Mouse (Mus musculus) heart, embryonic 13.5 days (tissue): ENCODE measurements around the gene Vnn3. TPM values are rescaled to one million over a fixed set of nuclear protein-coding genes. Genes with fewer than 3 reads are reported as not detected.

ENCODE experiments used
- ATAC-seq: fragments of 200-750 bp; cut with Nextera tagmentation; 2 replicates; pipeline ENCODE4 v1.8.0; 2017; ENCODE audit warnings: moderate TSS enrichment; ENCODE audit not compliant: insufficient number of reproducible peaks, low FRiP score, low TSS enrichment; ENCODE audit errors: extremely low read depth
- H3K27ac ChIP-seq: fragments of 300-500 bp; sonication (generic); replicated peaks from 2 replicates; pipeline ENCODE4 v1.5.1; 2015; ENCODE audit warnings: moderate library complexity, mild to moderate bottlenecking, inconsistent platforms
- H3K27me3 ChIP-seq: fragments of 300-500 bp; sonication (generic); replicated peaks from 2 replicates; pipeline ENCODE4 v1.6.1; 2015; ENCODE audit warnings: mild to moderate bottlenecking, inconsistent platforms
- H3K36me3 ChIP-seq: fragments of 300-500 bp; sonication (generic); 2 replicates; pipeline ENCODE4 v1.6.1; 2015; ENCODE audit warnings: mild to moderate bottlenecking, inconsistent platforms
- H3K4me1 ChIP-seq: fragments of 300-500 bp; sonication (generic); 2 replicates; pipeline ENCODE4 v1.6.1; 2015; ENCODE audit warnings: inconsistent platforms
- H3K4me2 ChIP-seq: fragments of 300-500 bp; sonication (generic); 2 replicates; pipeline ENCODE4 v1.6.1; 2015; ENCODE audit warnings: inconsistent platforms, mild to moderate bottlenecking, moderate library complexity
- H3K4me3 ChIP-seq: fragments of 300-500 bp; sonication (generic); 2 replicates; pipeline ENCODE4 v1.5.1; 2015; ENCODE audit warnings: moderate library complexity, mild to moderate bottlenecking, inconsistent platforms
- H3K9ac ChIP-seq: fragments of 300-500 bp; sonication (generic); 2 replicates; pipeline ENCODE4 v1.6.1; 2015; ENCODE audit warnings: inconsistent platforms, mild to moderate bottlenecking, moderate library complexity
- H3K9me3 ChIP-seq: fragments of 300-500 bp; sonication (generic); 2 replicates; pipeline ENCODE4 v1.6.1; 2016; ENCODE audit warnings: inconsistent platforms
- WGBS: fragments of 180-500 bp; shearing (Covaris S2); methylation state at CpG from one replicate; pipeline ENCODE4 v1.1.7; 2015; ENCODE audit warnings: mixed read lengths; 5-methylcytosine and 5-hydroxymethylcytosine counted together
- polyA plus RNA-seq: library from polyadenylated mRNA; unstranded; fragments of >200 nt; fragmentation: Nextera tagmentation; extraction: Ambion mirVana; gene quantifications from 2 replicates; pipeline ENCODE4 v1.2.1, GENCODE M21; 2015

Gene Vnn3
- polyA plus RNA-seq, 1 experiment from 2014 or later = not detected

DNA sequence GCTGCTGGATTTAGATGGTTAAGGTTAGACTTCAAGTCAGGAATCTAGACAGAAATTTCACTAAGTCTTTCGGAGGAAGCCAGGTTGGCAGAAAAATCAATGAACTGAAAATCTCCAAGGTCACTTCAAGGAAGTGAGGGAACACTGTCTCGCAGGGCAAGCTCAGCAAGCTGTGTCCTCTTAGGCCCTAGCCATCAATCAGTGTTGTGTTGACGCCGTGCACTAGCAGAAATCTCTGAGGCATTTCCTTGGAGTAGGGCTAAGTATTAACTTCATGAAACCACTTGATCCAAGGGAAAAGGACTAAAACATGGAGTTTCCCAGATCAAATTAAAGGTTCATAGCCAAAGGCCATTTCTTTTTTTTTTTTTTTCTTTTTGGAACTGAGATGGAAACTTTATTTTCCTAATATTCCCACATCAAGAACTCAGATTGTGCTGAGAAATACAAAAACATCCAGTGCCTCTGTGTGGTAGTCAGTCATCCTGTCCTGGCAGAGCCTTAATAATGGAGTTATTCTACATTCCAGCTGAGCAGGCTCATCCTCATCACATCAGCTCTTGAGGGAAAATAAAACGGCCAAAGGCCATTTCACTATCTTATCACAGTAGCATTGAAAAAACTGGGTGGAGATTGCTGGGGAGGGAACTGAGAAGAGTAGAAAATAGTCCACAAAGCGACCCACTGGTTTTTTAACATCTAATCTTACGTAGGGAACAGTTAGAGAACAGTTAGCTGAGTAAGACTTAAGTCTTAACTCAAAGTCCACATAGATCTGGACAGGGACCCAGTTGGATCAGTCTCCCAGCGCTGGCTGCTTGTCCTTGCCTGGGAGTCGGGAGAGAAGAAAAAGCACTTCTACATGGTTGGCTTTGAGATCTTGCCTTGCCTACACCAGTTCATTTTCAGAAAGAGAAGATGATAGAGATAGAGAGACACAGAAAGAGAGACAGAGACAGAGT, 15.0 kb upstream of the Vnn3 start:
- no peak for ATAC-seq
- no peaks in the 10 kb centered on the region for H3K36me3 ChIP-seq
- H3K4me2 ChIP-seq = no peak overlapping the region
- H3K4me1 ChIP-seq = 0 out of 2 replicates have a peak, but pooled peaks cover 3% of the 10 kb centered on the region
- no peaks in the 10 kb centered on the region for H3K9me3 ChIP-seq
- no peaks in the 10 kb centered on the region for H3K27me3 ChIP-seq
- 50% methylated on average over 9 of the region's 9 CpGs for WGBS
- no peak overlapping the region for H3K4me3 ChIP-seq
- no peak overlapping the region for H3K27ac ChIP-seq
- H3K9ac ChIP-seq = no peak overlapping the region

GRCm38 (mm10) chr10:23837115-23837514, 14.1 kb upstream of the Vnn3 start:
- Histone ChIP-seq H3K4me3 (no peak overlapping the region), H3K9ac (no peak overlapping the region), H3K27ac (no peak overlapping the region), H3K27me3 (no peaks in the 10 kb centered on the region), H3K9me3 (no peaks in the 10 kb centered on the region), H3K36me3 (no peaks in the 10 kb centered on the region), H3K4me1 (0 out of 2 replicates have a peak, but pooled peaks cover 3% of the 10 kb centered on the region), H3K4me2 (no peak overlapping the region)
- no peak for ATAC-seq
- 78% methylated on average over 3 of the region's 3 CpGs for WGBS

DNA sequence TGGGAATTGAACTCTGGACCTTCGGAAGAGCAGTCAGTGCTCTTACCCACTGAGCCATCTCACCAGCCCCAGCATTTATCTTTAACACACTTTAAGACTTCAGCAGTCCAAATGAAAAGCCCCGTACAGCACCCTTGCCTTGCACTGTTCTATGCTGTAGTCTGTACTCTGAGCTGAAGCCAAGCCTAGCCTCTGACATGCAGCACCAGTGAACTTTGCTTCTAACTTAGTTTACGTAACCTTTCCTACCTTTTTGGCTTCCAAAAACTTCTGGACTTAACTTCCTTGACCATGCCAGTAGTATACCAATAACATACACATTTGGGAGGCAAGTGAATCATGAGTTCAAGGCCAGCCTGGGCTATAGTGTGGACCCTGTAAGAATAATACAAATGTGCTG, 12.4 kb upstream of the Vnn3 start:
- H3K4me1 ChIP-seq = 0 out of 2 replicates have a peak, but pooled peaks cover 3% of the 10 kb centered on the region
- H3K9ac ChIP-seq = no peak overlapping the region
- no peak overlapping the region for H3K4me2 ChIP-seq
- H3K9me3 ChIP-seq = no peaks in the 10 kb centered on the region
- no peak for ATAC-seq
- no peak overlapping the region for H3K4me3 ChIP-seq
- no peaks in the 10 kb centered on the region for H3K36me3 ChIP-seq
- H3K27ac ChIP-seq = no peak overlapping the region
- 83% methylated on average over 3 of the region's 3 CpGs for WGBS
- H3K27me3 ChIP-seq = no peaks in the 10 kb centered on the region

GRCm38 (mm10) chr10:23839368-23839767, 11.9 kb upstream of the Vnn3 start:
- Histone ChIP-seq H3K9ac (no peak overlapping the region), H3K27ac (no peak overlapping the region)

DNA sequence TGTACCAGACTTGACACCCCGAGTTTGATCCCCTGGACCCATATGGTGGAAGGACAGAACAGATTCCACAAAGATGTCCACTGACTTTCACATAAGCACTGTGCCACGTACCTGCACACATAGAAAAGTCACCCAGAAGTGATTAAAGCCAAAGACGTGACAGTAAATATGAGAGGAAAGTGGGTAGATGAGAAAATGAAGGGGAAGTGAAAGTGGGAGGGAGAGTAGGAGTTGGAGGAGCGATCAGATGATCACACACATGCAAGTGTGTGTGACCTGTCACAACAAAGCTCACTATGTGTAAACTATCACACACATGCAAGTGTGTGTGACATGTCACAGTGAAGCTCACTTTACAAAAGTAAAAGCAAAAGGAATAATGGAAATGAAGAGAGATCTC, 10.8 kb upstream of the Vnn3 start:
- ATAC-seq = no peak
- H3K27ac ChIP-seq = no peak overlapping the region
- WGBS = 72% methylated on average over 4 of the region's 4 CpGs

More at GRCm38 (mm10) chr10:23839368-23839767, 11.9 kb upstream of the Vnn3 start:
- H3K36me3 ChIP-seq = no peaks in the 10 kb centered on the region
- 0 out of 2 replicates have a peak, but pooled peaks cover 3% of the 10 kb centered on the region for H3K4me1 ChIP-seq
- H3K27me3 ChIP-seq = no peaks in the 10 kb centered on the region
- no peak overlapping the region for H3K4me2 ChIP-seq
- H3K9me3 ChIP-seq = no peaks in the 10 kb centered on the region
- no peak for ATAC-seq
- no peak overlapping the region for H3K4me3 ChIP-seq
- 23% methylated on average over 9 of the region's 9 CpGs for WGBS

GRCm38 (mm10) chr10:23852096-23852495, 834 bp downstream of the Vnn3 start:
- H3K27me3 ChIP-seq = no peaks in the 10 kb centered on the region
- H3K9ac ChIP-seq = no peak overlapping the region
- H3K4me3 ChIP-seq = no peak overlapping the region
- H3K27ac ChIP-seq = no peak overlapping the region
- H3K4me2 ChIP-seq = no peak overlapping the region
- no peaks in the 10 kb centered on the region for H3K9me3 ChIP-seq
- no peak for ATAC-seq
- no peaks in the 10 kb centered on the region for H3K4me1 ChIP-seq
- WGBS = 74% methylated on average over 2 of the region's 2 CpGs
- H3K36me3 ChIP-seq = no peaks in the 10 kb centered on the region

More for the DNA sequence above, 10.8 kb upstream of the Vnn3 start:
- Histone ChIP-seq H3K4me2 (no peak overlapping the region), H3K36me3 (no peaks in the 10 kb centered on the region), H3K9ac (no peak overlapping the region), H3K9me3 (no peaks in the 10 kb centered on the region), H3K27me3 (no peaks in the 10 kb centered on the region), H3K4me3 (no peak overlapping the region), H3K4me1 (0 out of 2 replicates have a peak, but pooled peaks cover 3% of the 10 kb centered on the region)

DNA sequence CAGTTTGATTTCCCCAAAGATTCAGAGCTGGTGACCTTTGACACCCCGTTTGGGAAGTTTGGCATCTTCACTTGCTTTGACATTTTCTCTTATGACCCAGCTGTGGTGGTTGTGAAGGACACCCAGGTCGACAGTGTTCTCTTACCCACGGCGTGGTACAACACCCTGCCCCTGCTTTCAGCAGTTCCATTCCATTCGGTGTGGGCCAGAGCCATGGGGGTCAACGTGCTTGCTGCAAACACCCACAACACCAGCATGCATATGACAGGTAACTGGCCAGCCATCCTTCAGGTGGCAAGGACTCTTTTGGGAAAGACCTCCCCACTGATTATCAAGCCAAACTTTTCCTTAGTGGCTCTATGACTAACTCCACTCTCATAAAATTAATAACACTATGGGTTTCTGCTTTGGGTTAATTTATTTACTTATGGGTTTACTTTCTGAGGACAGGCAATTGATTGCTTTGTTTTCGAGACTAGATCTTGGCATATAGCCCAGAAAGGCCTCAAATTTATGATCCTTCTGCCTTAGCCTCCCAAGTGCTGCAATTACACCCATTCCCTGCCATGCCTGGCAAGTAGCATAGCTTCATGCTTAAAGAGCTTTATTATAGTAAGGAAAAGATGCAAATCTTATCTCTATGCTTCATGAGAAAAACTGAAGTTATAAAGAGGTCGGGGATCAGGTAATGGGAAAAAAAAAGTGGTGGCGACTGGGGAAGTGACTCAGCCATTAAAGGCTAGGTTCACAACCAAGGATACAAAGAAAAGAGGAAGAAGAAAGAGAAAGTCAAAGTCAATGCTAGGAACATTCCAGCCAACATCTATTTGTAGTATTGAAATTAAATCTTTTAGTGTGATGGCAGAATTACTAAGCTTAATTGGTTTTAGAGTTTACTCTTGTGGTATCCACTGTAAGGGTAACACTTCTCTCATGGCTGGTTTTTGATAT, 13.4 kb downstream of the Vnn3 start:
- no peaks in the 10 kb centered on the region for H3K27me3 ChIP-seq
- no peak for ATAC-seq
- 72% methylated on average over 9 of the region's 9 CpGs for WGBS
- H3K4me3 ChIP-seq = no peak overlapping the region
- no peak overlapping the region for H3K27ac ChIP-seq
- H3K9ac ChIP-seq = no peak overlapping the region
- H3K36me3 ChIP-seq = no peaks in the 10 kb centered on the region
- no peaks in the 10 kb centered on the region for H3K4me1 ChIP-seq
- H3K9me3 ChIP-seq = peaks cover 16% of the 10 kb centered on the region; the same call in 1 of the 2 replicates
- no peak overlapping the region for H3K4me2 ChIP-seq

- no peak for ATAC-seq
- Histone ChIP-seq H3K27ac (no peak overlapping the region), H3K9ac (no peak overlapping the region), H3K9me3 (0 out of 2 replicates have a peak, but pooled peaks cover 3% of the 10 kb centered on the region), H3K4me3 (no peak overlapping the region), H3K4me1 (no peaks in the 10 kb centered on the region), H3K4me2 (no peak overlapping the region), H3K27me3 (no peaks in the 10 kb centered on the region), H3K36me3 (no peaks in the 10 kb centered on the region)
- 77% methylated on average over 6 of the region's 6 CpGs for WGBS
Measured at GRCm38 (mm10) chr10:23880695-23881094, 29.4 kb downstream of the Vnn3 start.

GRCm38 (mm10) chr10:23884910-23885309, 33.6 kb downstream of the Vnn3 start:
- Histone ChIP-seq H3K36me3 (no peaks in the 10 kb centered on the region), H3K27me3 (no peaks in the 10 kb centered on the region), H3K4me2 (no peak overlapping the region), H3K27ac (no peak overlapping the region), H3K9me3 (no peaks in the 10 kb centered on the region), H3K4me3 (no peak overlapping the region), H3K9ac (no peak overlapping the region), H3K4me1 (no peaks in the 10 kb centered on the region)
- WGBS = 86% methylated on average over 1 of the region's 1 CpGs
- no peak for ATAC-seq

DNA sequence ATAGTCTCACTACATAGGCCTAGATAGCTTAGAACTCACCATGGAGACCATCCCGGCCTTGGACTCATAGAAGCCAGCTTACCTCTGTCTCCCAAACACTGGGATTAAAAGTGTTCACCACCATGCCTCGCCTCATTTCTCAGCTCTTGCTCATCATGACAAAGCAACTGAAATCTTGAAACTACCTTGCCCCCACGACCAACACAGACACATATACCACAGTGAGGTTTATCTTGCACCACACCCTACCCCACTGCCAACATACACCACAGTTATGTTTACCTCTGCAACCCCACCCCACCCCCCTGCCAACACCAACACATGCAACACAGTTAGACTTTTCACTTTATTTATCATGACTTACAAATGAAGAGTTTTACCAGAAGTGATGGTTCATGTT, 34.8 kb downstream of the Vnn3 start:
- no peak overlapping the region for H3K9ac ChIP-seq
- H3K4me3 ChIP-seq = no peak overlapping the region
- no peak overlapping the region for H3K27ac ChIP-seq
- H3K36me3 ChIP-seq = no peaks in the 10 kb centered on the region
- no peaks in the 10 kb centered on the region for H3K9me3 ChIP-seq
- H3K4me1 ChIP-seq = peaks cover 4% of the 10 kb centered on the region; the same call in 1 of the 2 replicates
- WGBS = 77% methylated on average over 3 of the region's 3 CpGs
- no peaks in the 10 kb centered on the region for H3K27me3 ChIP-seq
- H3K4me2 ChIP-seq = no peak overlapping the region
- no peak for ATAC-seq

GRCm38 (mm10) chr10:23892987-23893386, 41.7 kb downstream of the Vnn3 start:
- ATAC-seq = no peak
- Histone ChIP-seq H3K9ac (no peak overlapping the region), H3K4me2 (no peak overlapping the region), H3K36me3 (no peaks in the 10 kb centered on the region), H3K4me1 (peaks cover 10% of the 10 kb centered on the region), H3K27me3 (no peaks in the 10 kb centered on the region), H3K9me3 (no peaks in the 10 kb centered on the region), H3K27ac (no peak overlapping the region), H3K4me3 (no peak overlapping the region)
- WGBS = 75% methylated on average over 1 of the region's 1 CpGs
